Mouse (Mus musculus): ENCODE data around the gene Cldn10. TPM values are rescaled to one million over a fixed set of nuclear protein-coding genes. Genes with fewer than 3 reads are reported as not detected.

Gene Cldn10
- polyA plus RNA-seq, 1 experiment from 2014 or later = 12.2 TPM

DNA sequence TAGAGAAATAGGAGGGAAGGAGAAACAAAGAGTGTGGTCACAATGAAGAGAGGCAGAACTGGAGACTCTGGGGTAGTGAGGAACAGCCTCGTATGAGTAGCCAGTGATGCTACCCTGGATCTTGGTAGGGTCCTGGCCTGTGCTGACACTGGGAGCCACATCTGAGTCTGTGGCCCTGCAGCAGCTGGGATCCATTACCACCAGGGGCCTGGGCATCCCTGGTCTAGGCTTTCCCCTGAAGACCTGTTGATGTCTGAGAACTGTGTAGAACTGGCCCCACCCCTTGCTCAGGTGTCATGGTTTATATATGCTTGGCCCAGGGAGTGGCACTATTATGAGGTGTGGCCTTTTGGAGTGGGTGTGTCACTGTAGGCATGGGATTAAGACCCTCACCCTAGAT, 12.2 kb upstream of the Cldn10 start:
- no peaks in the 10 kb centered on the region for H3K36me3 ChIP-seq (ENCODE audit: control insufficient read depth, insufficient read depth, low read length)
- H3K9ac ChIP-seq (ENCODE audit: low read depth, low read length) = no peak overlapping the region
- no peaks in the 10 kb centered on the region for H3K4me1 ChIP-seq (ENCODE audit: control insufficient read depth, insufficient read depth, low read length)
- H3K4me2 ChIP-seq (replicated peaks; ENCODE audit: low read depth, low read length) = no peak overlapping the region
- ATAC-seq (ENCODE audit: low FRiP score, low TSS enrichment) = no peak
- H3K27me3 ChIP-seq (ENCODE audit: control insufficient read depth, insufficient read depth, low read length) = no peaks in the 10 kb centered on the region
- H3K9me3 ChIP-seq (ENCODE audit: control insufficient read depth, low read length) = no peaks in the 10 kb centered on the region
- WGBS = 100% methylated on average over 1 of the region's 1 CpGs
- H3K27ac ChIP-seq (ENCODE audit: low read depth, low read length) = no peak overlapping the region
- H3K4me3 ChIP-seq (ENCODE audit: low read length) = no peak overlapping the region

GRCm38 (mm10) chr14:118776372-118776771, 11.3 kb upstream of the Cldn10 start:
- WGBS = 92% methylated on average over 2 of the region's 2 CpGs
- Histone ChIP-seq H3K4me2 (replicated peaks; ENCODE audit: low read depth, low read length) (no peak overlapping the region), H3K9ac (ENCODE audit: low read depth, low read length) (no peak overlapping the region), H3K36me3 (ENCODE audit: control insufficient read depth, insufficient read depth, low read length) (no peaks in the 10 kb centered on the region), H3K27ac (ENCODE audit: low read depth, low read length) (no peak overlapping the region), H3K27me3 (ENCODE audit: control insufficient read depth, insufficient read depth, low read length) (no peaks in the 10 kb centered on the region), H3K9me3 (ENCODE audit: control insufficient read depth, low read length) (no peaks in the 10 kb centered on the region), H3K4me1 (ENCODE audit: control insufficient read depth, insufficient read depth, low read length) (no peaks in the 10 kb centered on the region), H3K4me3 (ENCODE audit: low read length) (no peak overlapping the region)
- no peak for ATAC-seq (ENCODE audit: low FRiP score, low TSS enrichment)

DNA sequence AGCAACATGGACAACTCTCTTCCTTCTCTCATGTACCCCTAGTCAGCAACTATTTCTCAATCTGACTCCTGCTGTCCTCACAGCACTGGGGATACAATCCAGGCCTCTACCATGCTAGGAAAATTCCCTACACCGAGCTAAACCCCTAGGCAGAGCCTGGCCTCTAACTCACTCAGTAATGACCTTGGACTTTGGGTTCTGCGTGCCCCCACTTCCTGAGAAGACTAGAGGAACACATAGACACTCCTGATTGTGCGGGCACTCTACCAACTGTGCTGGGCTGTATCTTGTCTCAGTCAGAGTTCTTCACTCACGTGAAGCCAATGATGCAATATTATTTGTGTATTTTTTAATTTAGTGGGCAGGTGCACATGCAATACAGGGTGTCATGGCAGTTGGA, 10.2 kb upstream of the Cldn10 start:
- H3K27ac ChIP-seq (ENCODE audit: low read depth, low read length) = no peak overlapping the region
- ATAC-seq (ENCODE audit: low FRiP score, low TSS enrichment) = no peak
- no peaks in the 10 kb centered on the region for H3K9me3 ChIP-seq (ENCODE audit: control insufficient read depth, low read length)
- H3K27me3 ChIP-seq (ENCODE audit: control insufficient read depth, insufficient read depth, low read length) = no peaks in the 10 kb centered on the region
- H3K9ac ChIP-seq (ENCODE audit: low read depth, low read length) = no peak overlapping the region
- WGBS = 83% methylated on average over 4 of the region's 4 CpGs
- no peak overlapping the region for H3K4me2 ChIP-seq (replicated peaks; ENCODE audit: low read depth, low read length)
- H3K4me3 ChIP-seq (ENCODE audit: low read length) = no peak overlapping the region
- H3K4me1 ChIP-seq (ENCODE audit: control insufficient read depth, insufficient read depth, low read length) = no peaks in the 10 kb centered on the region
- H3K36me3 ChIP-seq (ENCODE audit: control insufficient read depth, insufficient read depth, low read length) = no peaks in the 10 kb centered on the region

DNA sequence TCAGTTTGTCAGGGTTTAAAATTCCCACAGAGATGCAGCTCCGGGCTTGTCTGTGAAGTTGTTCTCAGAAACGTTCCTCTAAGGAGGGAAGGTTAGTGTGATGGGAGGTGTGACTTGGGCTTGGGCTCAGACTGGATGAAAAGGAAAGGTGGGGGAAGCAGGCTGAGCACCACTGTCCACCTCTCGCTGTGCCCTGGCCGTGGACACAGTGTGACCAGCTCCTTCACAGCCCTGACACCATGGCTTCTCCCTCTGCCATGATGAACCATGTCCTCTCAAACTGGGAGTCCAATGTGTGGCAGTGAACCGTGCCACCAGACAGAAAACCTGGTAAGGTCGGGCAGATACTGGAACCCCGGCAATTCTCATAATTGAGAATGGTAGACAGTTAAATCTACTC, 6.1 kb upstream of the Cldn10 start:
- Histone ChIP-seq H3K9me3 (ENCODE audit: control insufficient read depth, low read length) (no peaks in the 10 kb centered on the region), H3K4me2 (replicated peaks; ENCODE audit: low read depth, low read length) (no peak overlapping the region), H3K4me3 (ENCODE audit: low read length) (no peak overlapping the region), H3K27me3 (ENCODE audit: control insufficient read depth, insufficient read depth, low read length) (no peaks in the 10 kb centered on the region), H3K36me3 (ENCODE audit: control insufficient read depth, insufficient read depth, low read length) (no peaks in the 10 kb centered on the region), H3K4me1 (ENCODE audit: control insufficient read depth, insufficient read depth, low read length) (no peaks in the 10 kb centered on the region), H3K9ac (ENCODE audit: low read depth, low read length) (no peak overlapping the region), H3K27ac (ENCODE audit: low read depth, low read length) (no peak overlapping the region)
- WGBS = 81% methylated on average over 7 of the region's 7 CpGs
- ATAC-seq (ENCODE audit: low FRiP score, low TSS enrichment) = no peak

- 59% methylated on average over 3 of the region's 3 CpGs for WGBS
- no peak overlapping the region for H3K4me2 ChIP-seq (replicated peaks; ENCODE audit: low read depth, low read length)
Measured at GRCm38 (mm10) chr14:118782241-118782640, 5.5 kb upstream of the Cldn10 start.

DNA sequence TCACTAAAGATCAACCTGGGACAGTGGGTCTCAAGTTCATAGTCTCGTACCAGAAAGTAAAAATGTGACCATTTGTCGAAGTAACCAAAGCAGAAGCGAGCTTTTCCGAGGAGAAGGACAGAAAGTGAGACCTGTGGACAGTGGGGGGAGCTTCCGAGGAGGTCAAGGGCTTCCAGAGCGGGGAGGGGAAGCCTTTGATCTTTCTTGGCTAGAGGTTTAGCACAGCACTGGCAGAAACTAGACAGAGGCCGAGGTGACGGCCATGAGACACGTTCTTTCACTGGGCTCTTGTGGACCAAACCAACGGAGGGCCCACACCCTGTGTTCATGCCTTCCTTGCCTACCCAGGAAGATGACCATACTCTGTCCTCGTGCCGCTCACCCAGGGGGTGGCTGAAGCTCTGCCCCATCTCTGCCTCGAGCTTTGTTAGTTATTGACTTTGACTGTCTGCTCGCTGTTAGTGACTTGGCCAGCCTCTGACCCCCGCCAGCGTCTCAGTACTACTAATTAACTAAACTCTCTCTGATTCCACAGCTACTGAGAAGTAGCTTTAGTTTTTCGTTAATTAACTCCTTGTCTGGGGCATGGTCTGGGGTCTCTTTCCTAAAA, 4.3 kb upstream of the Cldn10 start:
- H3K4me1 ChIP-seq (ENCODE audit: control insufficient read depth, insufficient read depth, low read length) = no peaks in the 10 kb centered on the region
- H3K36me3 ChIP-seq (ENCODE audit: control insufficient read depth, insufficient read depth, low read length) = no peaks in the 10 kb centered on the region
- no peaks in the 10 kb centered on the region for H3K27me3 ChIP-seq (ENCODE audit: control insufficient read depth, insufficient read depth, low read length)
- H3K9me3 ChIP-seq (ENCODE audit: control insufficient read depth, low read length) = no peaks in the 10 kb centered on the region
- WGBS = 57% methylated on average over 17 of the region's 17 CpGs
- H3K27ac ChIP-seq (ENCODE audit: low read depth, low read length) = no peak overlapping the region
- no peak overlapping the region for H3K9ac ChIP-seq (ENCODE audit: low read depth, low read length)
- H3K4me3 ChIP-seq (ENCODE audit: low read length) = no peak overlapping the region
- no peak overlapping the region for H3K4me2 ChIP-seq (replicated peaks; ENCODE audit: low read depth, low read length)
- ATAC-seq (ENCODE audit: low FRiP score, low TSS enrichment) = peak; percentile 80

More at GRCm38 (mm10) chr14:118782241-118782640, 5.5 kb upstream of the Cldn10 start:
- Histone ChIP-seq H3K9ac (ENCODE audit: low read depth, low read length) (no peak overlapping the region), H3K4me3 (ENCODE audit: low read length) (no peak overlapping the region), H3K27me3 (ENCODE audit: control insufficient read depth, insufficient read depth, low read length) (no peaks in the 10 kb centered on the region), H3K27ac (ENCODE audit: low read depth, low read length) (no peak overlapping the region), H3K36me3 (ENCODE audit: control insufficient read depth, insufficient read depth, low read length) (no peaks in the 10 kb centered on the region), H3K4me1 (ENCODE audit: control insufficient read depth, insufficient read depth, low read length) (no peaks in the 10 kb centered on the region), H3K9me3 (ENCODE audit: control insufficient read depth, low read length) (no peaks in the 10 kb centered on the region)
- no peak for ATAC-seq (ENCODE audit: low FRiP score, low TSS enrichment)

- 75% methylated on average over 4 of the region's 4 CpGs for WGBS
Measured at GRCm38 (mm10) chr14:118790217-118790616, 2.5 kb downstream of the Cldn10 start.

DNA sequence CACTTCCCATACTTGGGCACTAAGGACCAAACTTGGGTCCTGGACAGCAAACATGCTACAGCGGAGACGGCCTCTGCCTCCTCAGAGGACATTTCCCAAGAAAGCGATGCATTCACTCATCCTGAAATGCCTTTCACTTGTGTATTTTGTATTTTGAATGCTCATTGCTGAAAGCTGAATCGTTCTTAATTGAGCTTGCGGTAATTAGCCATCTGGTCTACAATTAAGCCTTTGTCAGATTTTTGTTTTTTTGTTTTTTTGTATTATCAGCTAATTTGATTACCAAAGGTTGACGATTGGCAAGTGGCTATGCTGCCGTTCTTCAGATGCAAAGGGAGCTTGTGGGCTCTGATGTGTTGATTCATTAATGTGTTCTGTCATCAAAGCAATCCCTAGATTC, 5.2 kb downstream of the Cldn10 start:
- Histone ChIP-seq H3K27me3 (ENCODE audit: control insufficient read depth, insufficient read depth, low read length) (no peaks in the 10 kb centered on the region), H3K4me2 (replicated peaks; ENCODE audit: low read depth, low read length) (no peak overlapping the region), H3K4me3 (ENCODE audit: low read length) (no peak overlapping the region), H3K9ac (ENCODE audit: low read depth, low read length) (no peak overlapping the region), H3K9me3 (ENCODE audit: control insufficient read depth, low read length) (no peaks in the 10 kb centered on the region), H3K36me3 (ENCODE audit: control insufficient read depth, insufficient read depth, low read length) (no peaks in the 10 kb centered on the region), H3K27ac (ENCODE audit: low read depth, low read length) (no peak overlapping the region), H3K4me1 (ENCODE audit: control insufficient read depth, insufficient read depth, low read length) (no peaks in the 10 kb centered on the region)
- WGBS = 93% methylated on average over 7 of the region's 7 CpGs
- no peak for ATAC-seq (ENCODE audit: low FRiP score, low TSS enrichment)

More at GRCm38 (mm10) chr14:118790217-118790616, 2.5 kb downstream of the Cldn10 start:
- no peak for ATAC-seq (ENCODE audit: low FRiP score, low TSS enrichment)
- Histone ChIP-seq H3K4me2 (replicated peaks; ENCODE audit: low read depth, low read length) (no peak overlapping the region), H3K9me3 (ENCODE audit: control insufficient read depth, low read length) (no peaks in the 10 kb centered on the region), H3K9ac (ENCODE audit: low read depth, low read length) (no peak overlapping the region), H3K27ac (ENCODE audit: low read depth, low read length) (no peak overlapping the region), H3K4me3 (ENCODE audit: low read length) (no peak overlapping the region), H3K36me3 (ENCODE audit: control insufficient read depth, insufficient read depth, low read length) (no peaks in the 10 kb centered on the region), H3K4me1 (ENCODE audit: control insufficient read depth, insufficient read depth, low read length) (no peaks in the 10 kb centered on the region), H3K27me3 (ENCODE audit: control insufficient read depth, insufficient read depth, low read length) (no peaks in the 10 kb centered on the region)

- 88% methylated on average over 6 of the region's 6 CpGs for WGBS
Measured at GRCm38 (mm10) chr14:118793416-118793815, 5.7 kb downstream of the Cldn10 start.

More at GRCm38 (mm10) chr14:118793416-118793815, 5.7 kb downstream of the Cldn10 start:
- no peak overlapping the region for H3K4me2 ChIP-seq (replicated peaks; ENCODE audit: low read depth, low read length)
- ATAC-seq (ENCODE audit: low FRiP score, low TSS enrichment) = no peak
- H3K36me3 ChIP-seq (ENCODE audit: control insufficient read depth, insufficient read depth, low read length) = no peaks in the 10 kb centered on the region
- no peak overlapping the region for H3K27ac ChIP-seq (ENCODE audit: low read depth, low read length)
- no peaks in the 10 kb centered on the region for H3K27me3 ChIP-seq (ENCODE audit: control insufficient read depth, insufficient read depth, low read length)
- no peaks in the 10 kb centered on the region for H3K4me1 ChIP-seq (ENCODE audit: control insufficient read depth, insufficient read depth, low read length)
- no peaks in the 10 kb centered on the region for H3K9me3 ChIP-seq (ENCODE audit: control insufficient read depth, low read length)
- H3K9ac ChIP-seq (ENCODE audit: low read depth, low read length) = no peak overlapping the region
- H3K4me3 ChIP-seq (ENCODE audit: low read length) = no peak overlapping the region

All from kidney, embryonic 14.5 days (tissue).